Mouse (Mus musculus) urinary bladder, adult 18-20 months (tissue): Measurements from ENCODE around the gene Hddc3.
A peak's percentile ranks its signal among the peaks of the same experiment; 100 is the strongest.

ENCODE experiments used
- DNase-seq, 2 experiments: peaks; one replicate each; pipeline ENCODE4 v3.0.0; 2022; ENCODE audit warnings: low spot score in 2 of 2, mixed read lengths in 2 of 2

Hddc3 gene

GRCm38 (mm10) chr7:80398654-80399444, 55.9 kb downstream of the Hddc3 start:
- no peak for DNase-seq

- peak; percentile 58 to 70 for DNase-seq
These were observed 57.2 kb downstream of the Hddc3 start for GRCm38 (mm10) chr7:80400099-80400498.
